Mouse (Mus musculus) midbrain, embryonic 15.5 days (tissue): ENCODE measurements at regions not wholly inside any gene's neighbourhood (a gene's known extent, or its start where the extent isn't known, plus 50 kb on each side); places are given as distances from the start of the nearest gene placed in this dataset.

Experiments
- ATAC-seq: fragments of 200-750 bp; cut with Nextera tagmentation; replicated peaks from 2 replicates; pipeline ENCODE4 v1.8.0; 2017; ENCODE audit warnings: moderate TSS enrichment
- H3K27ac ChIP-seq: fragments of 300-500 bp; sonication (generic); 2 replicates; pipeline ENCODE4 v1.5.1; 2015; ENCODE audit warnings: mild to moderate bottlenecking, inconsistent platforms
- H3K27me3 ChIP-seq: fragments of 300-500 bp; sonication (generic); replicated peaks from 2 replicates; pipeline ENCODE4 v1.6.1; 2015; ENCODE audit warnings: inconsistent platforms
- H3K36me3 ChIP-seq: fragments of 300-500 bp; sonication (generic); replicated peaks from 2 replicates; pipeline ENCODE4 v1.6.1; 2015; ENCODE audit warnings: inconsistent platforms
- H3K4me1 ChIP-seq: fragments of 300-500 bp; sonication (generic); 2 replicates; pipeline ENCODE4 v1.6.1; 2015; ENCODE audit warnings: inconsistent platforms
- H3K4me2 ChIP-seq: fragments of 300-500 bp; sonication (generic); 2 replicates; pipeline ENCODE4 v1.6.1; 2015; ENCODE audit warnings: inconsistent platforms, mild to moderate bottlenecking, moderate library complexity
- H3K4me3 ChIP-seq: fragments of 300-500 bp; sonication (generic); 2 replicates; pipeline ENCODE4 v1.5.1; 2015; ENCODE audit warnings: mild to moderate bottlenecking, inconsistent platforms
- H3K9ac ChIP-seq: fragments of 300-500 bp; sonication (generic); 2 replicates; pipeline ENCODE4 v1.6.1; 2015; ENCODE audit warnings: mild to moderate bottlenecking, inconsistent platforms
- H3K9me3 ChIP-seq: fragments of 300-500 bp; sonication (generic); 2 replicates; pipeline ENCODE4 v1.6.1; 2016; ENCODE audit warnings: inconsistent platforms
- WGBS: fragments of 180-500 bp; shearing (Covaris S2); methylation state at CpG from one replicate; pipeline ENCODE4 v1.1.7; 2015; ENCODE audit warnings: mixed read lengths; 5-methylcytosine and 5-hydroxymethylcytosine counted together

DNA sequence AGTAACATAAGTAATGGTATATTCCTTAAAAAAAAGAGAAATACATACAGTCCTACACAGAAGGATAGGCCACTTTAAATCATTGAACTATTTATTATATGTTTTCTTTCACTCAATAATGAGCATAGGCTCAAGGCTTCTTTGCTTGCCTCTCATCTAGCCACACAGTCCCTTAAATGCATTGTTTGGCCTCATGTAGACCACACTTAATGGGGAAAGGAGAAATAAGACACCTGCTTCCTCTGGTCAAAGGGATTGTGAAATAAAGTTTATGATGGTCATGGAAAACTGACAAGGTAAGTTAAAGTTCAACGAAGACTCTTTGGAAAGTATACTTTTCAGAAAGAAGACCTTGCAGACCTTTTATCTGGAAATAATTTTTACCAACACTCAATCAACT, 108.4 kb upstream of the Oxgr1 start:
- ATAC-seq: no peak
- no peak overlapping the region for H3K4me3 ChIP-seq
- no peaks in the 10 kb centered on the region for H3K9me3 ChIP-seq
- H3K4me2 ChIP-seq: no peak overlapping the region
- no peaks in the 10 kb centered on the region for H3K36me3 ChIP-seq
- no peak overlapping the region for H3K27ac ChIP-seq
- H3K4me1 ChIP-seq: peaks cover 13% of the 10 kb centered on the region
- no peaks in the 10 kb centered on the region; the same call in 1 of the 2 replicates for H3K27me3 ChIP-seq
- 92% methylated on average over 1 of the region's 1 CpGs for WGBS
- no peak overlapping the region for H3K9ac ChIP-seq

DNA sequence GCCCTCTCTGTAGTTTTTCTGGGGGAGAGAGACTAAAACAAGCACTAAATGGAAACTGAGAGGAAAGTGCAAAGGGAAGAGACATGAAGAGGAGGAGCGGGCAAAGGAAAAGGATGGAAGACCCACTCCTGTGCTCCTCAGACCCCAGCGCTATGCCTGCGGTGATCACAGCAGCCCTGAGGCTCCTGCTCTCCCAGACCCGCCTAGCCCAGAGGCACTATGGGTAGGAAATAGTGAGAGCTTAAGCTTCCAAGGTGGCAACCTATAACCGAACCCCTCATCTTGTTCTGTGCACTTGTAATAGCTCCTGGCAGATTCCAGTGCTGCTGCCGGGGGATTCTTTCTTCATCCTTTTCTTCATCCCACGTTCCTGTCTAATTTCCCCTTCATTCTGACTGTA, 112.2 kb upstream of the Oxgr1 start:
- no peak for ATAC-seq
- H3K27ac ChIP-seq: no peak overlapping the region
- no peak overlapping the region for H3K9ac ChIP-seq
- H3K4me3 ChIP-seq: no peak overlapping the region
- no peaks in the 10 kb centered on the region for H3K9me3 ChIP-seq
- no peaks in the 10 kb centered on the region; the same call in 1 of the 2 replicates for H3K27me3 ChIP-seq
- 35% methylated on average over 7 of the region's 7 CpGs for WGBS
- H3K4me1 ChIP-seq: peaks cover 20% of the 10 kb centered on the region
- H3K36me3 ChIP-seq: no peaks in the 10 kb centered on the region
- peak overlapping the region; percentile 33; the same call in 1 of the 2 replicates for H3K4me2 ChIP-seq

DNA sequence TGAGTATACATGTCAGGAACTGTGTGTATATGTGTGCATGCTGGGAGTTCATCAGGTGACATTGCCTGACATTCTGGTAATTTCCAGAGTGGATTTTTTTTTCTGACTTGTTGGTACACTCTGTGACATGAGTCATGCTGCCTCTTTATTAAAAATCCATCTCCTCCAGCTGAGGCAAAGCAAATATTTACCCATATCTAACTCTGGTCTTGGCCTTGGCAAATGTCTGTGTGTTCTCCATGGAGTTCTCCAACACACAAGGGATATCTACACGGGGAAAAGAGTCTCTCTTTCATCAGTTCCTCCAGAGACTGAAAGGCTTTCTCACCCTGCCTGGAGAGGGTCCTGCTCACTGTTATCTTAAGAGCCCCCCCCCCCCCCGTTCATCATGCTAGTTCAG, 111.3 kb upstream of the Mbnl2 start:
- H3K9me3 ChIP-seq: no peaks in the 10 kb centered on the region
- H3K36me3 ChIP-seq: no peaks in the 10 kb centered on the region
- no peak overlapping the region for H3K4me3 ChIP-seq
- no peak overlapping the region for H3K27ac ChIP-seq
- no peak for ATAC-seq
- WGBS: 82% methylated on average over 2 of the region's 2 CpGs
- H3K9ac ChIP-seq: no peak overlapping the region
- H3K27me3 ChIP-seq: no peaks in the 10 kb centered on the region
- H3K4me2 ChIP-seq: no peak overlapping the region
- no peaks in the 10 kb centered on the region for H3K4me1 ChIP-seq

DNA sequence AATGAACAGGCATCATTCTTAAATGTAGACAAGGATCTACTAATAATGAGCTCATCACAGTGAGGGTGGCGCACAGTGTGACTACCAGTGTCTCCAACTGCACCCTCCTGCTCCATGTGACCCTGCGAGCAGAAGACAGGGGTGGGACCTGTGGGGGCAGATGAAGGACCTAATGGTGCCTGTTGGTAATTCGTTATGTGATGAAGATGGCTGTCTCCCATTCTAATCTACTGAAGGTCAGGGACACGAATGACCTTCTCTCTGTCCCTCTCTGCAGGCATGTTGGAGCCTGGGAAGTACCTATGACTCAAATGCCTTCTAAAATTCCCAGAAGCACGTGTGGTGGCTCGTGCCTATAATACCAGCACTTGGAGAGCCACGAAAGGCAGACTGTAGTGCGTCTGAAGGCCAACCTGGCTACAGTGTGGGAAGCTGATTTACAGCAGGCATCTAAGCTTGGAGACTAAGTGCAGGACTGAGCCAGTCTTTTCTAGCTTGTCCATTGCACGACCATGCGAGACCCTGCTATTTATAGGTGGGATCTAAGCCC, 109.9 kb upstream of the Mbnl2 start:
- no peaks in the 10 kb centered on the region for H3K27me3 ChIP-seq
- H3K9me3 ChIP-seq: no peaks in the 10 kb centered on the region
- H3K9ac ChIP-seq: no peak overlapping the region
- H3K27ac ChIP-seq: no peak overlapping the region
- WGBS: 92% methylated on average over 10 of the region's 10 CpGs
- H3K4me1 ChIP-seq: no peaks in the 10 kb centered on the region
- H3K4me2 ChIP-seq: no peak overlapping the region
- no peak for ATAC-seq
- H3K36me3 ChIP-seq: no peaks in the 10 kb centered on the region
- no peak overlapping the region for H3K4me3 ChIP-seq

DNA sequence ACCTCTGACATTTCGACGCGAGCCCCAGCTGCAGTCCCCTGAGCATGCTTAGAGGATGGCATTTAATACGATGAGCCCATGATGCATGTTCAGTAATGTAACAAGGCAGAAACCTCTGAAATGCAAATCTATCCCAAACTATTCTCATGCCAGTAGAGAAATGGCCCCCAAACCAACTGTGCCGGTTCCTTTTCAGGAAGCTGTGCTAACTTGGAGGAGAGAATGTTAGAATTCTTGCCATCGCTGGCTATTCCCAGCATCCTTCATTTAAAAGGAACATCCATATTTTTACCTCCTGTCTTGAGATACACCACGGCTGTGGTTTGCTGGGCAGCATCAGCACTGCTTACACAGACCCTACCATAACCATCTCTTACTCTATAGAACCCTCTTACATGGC, 104.7 kb upstream of the Mbnl2 start:
- no peak for ATAC-seq
- WGBS: 85% methylated on average over 7 of the region's 7 CpGs
- no peaks in the 10 kb centered on the region for H3K9me3 ChIP-seq

DNA sequence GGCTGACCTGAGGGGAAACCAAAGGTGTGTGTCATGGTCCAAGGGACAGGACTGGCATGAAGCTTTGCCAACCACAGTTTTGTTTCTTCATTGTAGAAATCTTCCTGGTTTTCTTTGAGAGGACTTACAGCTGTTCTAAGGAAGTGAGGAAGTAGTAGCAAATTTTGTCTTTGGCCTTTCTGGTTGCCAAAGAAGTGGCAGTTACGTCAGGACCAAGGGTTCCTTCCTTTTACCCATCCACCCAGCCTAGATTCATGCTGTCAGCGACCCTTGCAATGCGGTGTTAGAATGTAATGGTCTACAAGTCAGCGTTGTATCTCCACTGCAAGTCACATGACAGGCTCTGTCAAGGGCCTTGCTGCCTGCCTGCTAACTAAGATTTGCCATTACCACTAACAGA, 103.4 kb upstream of the Mbnl2 start:
- H3K9me3 ChIP-seq: no peaks in the 10 kb centered on the region
- H3K27me3 ChIP-seq: no peaks in the 10 kb centered on the region
- H3K4me2 ChIP-seq: no peak overlapping the region
- H3K4me1 ChIP-seq: no peaks in the 10 kb centered on the region
- WGBS: 89% methylated on average over 4 of the region's 4 CpGs
- ATAC-seq: no peak
- no peak overlapping the region for H3K27ac ChIP-seq
- no peaks in the 10 kb centered on the region for H3K36me3 ChIP-seq
- H3K9ac ChIP-seq: no peak overlapping the region
- no peak overlapping the region for H3K4me3 ChIP-seq

More for the DNA sequence above, 104.7 kb upstream of the Mbnl2 start:
- no peak overlapping the region for H3K4me2 ChIP-seq
- no peaks in the 10 kb centered on the region for H3K36me3 ChIP-seq
- H3K27ac ChIP-seq: no peak overlapping the region
- H3K9ac ChIP-seq: no peak overlapping the region
- H3K4me1 ChIP-seq: no peaks in the 10 kb centered on the region
- H3K4me3 ChIP-seq: no peak overlapping the region
- no peaks in the 10 kb centered on the region for H3K27me3 ChIP-seq

DNA sequence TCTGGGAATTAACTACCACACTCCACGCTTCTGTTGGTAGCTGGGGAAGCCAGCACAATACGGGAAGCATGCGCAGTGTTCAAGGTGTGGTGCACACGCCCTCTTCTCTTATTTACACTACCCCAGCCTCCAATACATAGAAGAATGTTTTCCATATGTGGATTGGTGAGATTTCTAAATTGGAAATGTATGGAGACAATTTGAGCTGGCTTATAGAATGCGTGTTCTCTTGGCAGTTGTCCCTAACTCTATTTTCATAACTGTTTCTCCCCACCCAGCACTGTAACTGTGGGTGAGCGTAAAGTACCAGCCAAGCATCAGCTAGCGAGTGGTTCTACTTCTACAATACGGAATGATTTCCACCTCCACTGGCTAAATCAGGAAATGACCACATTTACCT, 102.6 kb upstream of the Mbnl2 start:
- no peak overlapping the region for H3K27ac ChIP-seq
- H3K27me3 ChIP-seq: no peaks in the 10 kb centered on the region
- no peak overlapping the region for H3K4me2 ChIP-seq
- H3K9me3 ChIP-seq: no peaks in the 10 kb centered on the region
- no peaks in the 10 kb centered on the region for H3K4me1 ChIP-seq
- 91% methylated on average over 8 of the region's 8 CpGs for WGBS
- H3K36me3 ChIP-seq: no peaks in the 10 kb centered on the region
- ATAC-seq: no peak
- no peak overlapping the region for H3K9ac ChIP-seq
- no peak overlapping the region for H3K4me3 ChIP-seq

DNA sequence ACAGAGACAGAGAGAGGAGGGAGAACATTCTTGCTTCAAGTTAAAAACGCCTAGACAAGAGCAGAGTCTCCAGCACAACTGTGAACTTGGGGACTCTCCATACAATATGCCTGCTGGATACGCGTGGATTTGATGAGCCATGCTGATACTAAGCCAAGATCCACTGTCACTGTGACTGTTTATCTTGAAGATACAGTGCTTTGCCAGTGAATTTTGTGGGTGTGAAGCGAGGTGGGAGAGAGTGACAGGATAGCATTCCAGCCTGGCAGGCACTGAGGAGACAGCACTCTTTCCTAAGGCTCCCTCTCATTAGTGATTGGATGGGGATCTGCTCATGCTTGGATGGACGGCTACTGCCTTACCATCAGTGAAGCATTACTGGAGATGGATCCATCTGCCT, 100.9 kb upstream of the Mbnl2 start:
- 81% methylated on average over 5 of the region's 5 CpGs for WGBS
- no peaks in the 10 kb centered on the region for H3K27me3 ChIP-seq
- ATAC-seq: no peak

DNA sequence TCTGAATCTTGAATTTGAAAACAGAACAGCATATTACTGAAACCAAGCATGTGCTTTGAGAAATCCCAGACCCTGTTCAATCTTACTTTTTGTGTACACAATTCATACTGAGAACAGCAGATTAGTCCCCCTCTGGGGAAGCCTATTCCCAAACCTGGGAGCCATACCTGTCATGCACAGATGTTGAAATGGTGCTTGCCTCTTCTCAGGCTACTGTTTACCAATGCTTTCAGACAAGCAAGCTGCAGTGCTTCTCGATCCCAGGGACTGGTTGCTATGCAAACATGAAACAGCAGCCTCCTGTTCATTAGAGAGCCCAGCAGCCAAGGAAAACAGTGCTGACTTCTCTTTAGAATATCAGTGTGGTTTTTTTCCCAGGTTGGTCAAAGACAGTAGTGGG, 80.3 kb upstream of the Mbnl2 start:
- H3K27me3 ChIP-seq: no peaks in the 10 kb centered on the region
- WGBS: 38% methylated on average over 1 of the region's 1 CpGs

More for the DNA sequence above, 100.9 kb upstream of the Mbnl2 start:
- no peak overlapping the region for H3K4me2 ChIP-seq
- no peak overlapping the region for H3K27ac ChIP-seq
- no peaks in the 10 kb centered on the region for H3K36me3 ChIP-seq
- H3K4me3 ChIP-seq: no peak overlapping the region
- no peaks in the 10 kb centered on the region for H3K4me1 ChIP-seq
- no peak overlapping the region for H3K9ac ChIP-seq
- H3K9me3 ChIP-seq: no peaks in the 10 kb centered on the region

DNA sequence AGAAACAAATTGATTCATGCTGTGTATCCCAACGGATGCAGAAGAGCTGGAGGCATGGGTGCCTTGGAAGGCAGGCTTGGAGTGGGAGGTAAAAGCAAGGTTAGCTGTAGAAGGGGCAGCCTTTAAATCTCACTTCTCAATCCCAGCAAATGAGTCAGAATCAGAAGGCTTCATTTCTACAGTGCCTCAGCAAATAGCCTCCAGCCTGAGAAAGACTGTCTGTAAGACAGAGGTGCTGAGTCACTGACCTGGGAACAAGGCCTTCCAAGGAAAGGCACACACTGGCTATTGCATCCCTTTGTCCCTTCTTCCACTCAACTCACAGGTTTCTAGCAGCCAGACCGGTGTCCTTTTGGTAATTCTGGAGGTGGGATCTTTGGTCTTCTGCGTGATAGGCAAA, 63.7 kb upstream of the Mbnl2 start:
- H3K9me3 ChIP-seq: no peaks in the 10 kb centered on the region
- ATAC-seq: no peak
- 86% methylated on average over 3 of the region's 3 CpGs for WGBS

More for the DNA sequence above, 80.3 kb upstream of the Mbnl2 start:
- H3K4me1 ChIP-seq: no peaks in the 10 kb centered on the region
- no peak for ATAC-seq
- no peak overlapping the region for H3K4me3 ChIP-seq
- no peak overlapping the region for H3K9ac ChIP-seq
- H3K27ac ChIP-seq: no peak overlapping the region
- no peak overlapping the region for H3K4me2 ChIP-seq
- no peaks in the 10 kb centered on the region for H3K36me3 ChIP-seq
- H3K9me3 ChIP-seq: no peaks in the 10 kb centered on the region

DNA sequence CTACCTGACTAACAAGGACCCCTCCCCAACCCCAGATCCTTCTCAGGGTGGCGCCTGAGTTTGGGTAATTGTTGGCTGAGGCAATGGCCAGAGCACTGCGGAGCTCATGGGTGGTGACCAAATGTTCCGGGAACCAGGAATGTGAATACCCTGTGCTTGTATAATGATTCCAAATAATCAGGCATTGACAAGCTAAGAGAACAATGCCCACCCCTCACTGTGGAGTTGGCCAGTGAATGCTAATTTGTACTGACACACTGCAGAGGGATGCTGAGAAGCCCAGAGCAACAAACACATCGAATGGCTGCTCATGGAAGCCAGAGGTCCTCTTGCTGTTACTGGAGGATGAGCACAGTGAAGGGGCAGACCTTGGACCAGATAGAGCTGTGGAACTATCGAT, 62.8 kb upstream of the Mbnl2 start:
- Histone ChIP-seq H3K4me3 (no peak overlapping the region), H3K36me3 (no peaks in the 10 kb centered on the region), H3K27ac (no peak overlapping the region), H3K9ac (no peak overlapping the region), H3K9me3 (no peaks in the 10 kb centered on the region), H3K4me1 (no peaks in the 10 kb centered on the region), H3K27me3 (no peaks in the 10 kb centered on the region), H3K4me2 (no peak overlapping the region)
- 58% methylated on average over 5 of the region's 5 CpGs for WGBS
- no peak for ATAC-seq

More for the DNA sequence above, 63.7 kb upstream of the Mbnl2 start:
- H3K4me3 ChIP-seq: no peak overlapping the region
- H3K36me3 ChIP-seq: no peaks in the 10 kb centered on the region
- H3K9ac ChIP-seq: no peak overlapping the region
- H3K27me3 ChIP-seq: no peaks in the 10 kb centered on the region
- H3K27ac ChIP-seq: no peak overlapping the region
- H3K4me2 ChIP-seq: no peak overlapping the region
- H3K4me1 ChIP-seq: no peaks in the 10 kb centered on the region

DNA sequence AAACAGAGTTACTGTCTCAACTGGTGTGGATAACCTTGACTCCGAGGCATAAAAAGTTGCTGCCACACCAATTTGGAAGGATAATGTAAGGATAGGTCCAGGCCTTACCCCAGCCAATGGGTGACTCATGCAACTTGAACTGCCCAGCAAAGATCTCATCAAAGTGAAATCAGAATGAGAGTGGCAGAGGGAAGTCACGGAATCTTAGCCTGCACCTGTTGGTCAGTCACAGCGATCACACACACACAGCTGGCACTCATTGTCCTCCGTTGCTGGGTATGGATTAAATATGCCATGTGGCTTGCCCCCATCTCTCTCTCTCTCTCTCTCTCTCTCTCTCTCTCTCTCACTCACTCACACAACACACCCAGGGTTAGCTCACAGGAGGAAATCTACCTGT, 56.2 kb upstream of the Mbnl2 start:
- Histone ChIP-seq H3K4me1 (0 out of 2 replicates have a peak, but pooled peaks cover 4% of the 10 kb centered on the region), H3K4me2 (no peak overlapping the region), H3K4me3 (no peak overlapping the region), H3K9me3 (no peaks in the 10 kb centered on the region), H3K9ac (no peak overlapping the region), H3K27ac (no peak overlapping the region), H3K36me3 (no peaks in the 10 kb centered on the region), H3K27me3 (no peaks in the 10 kb centered on the region)
- ATAC-seq: no peak
- WGBS: 88% methylated on average over 4 of the region's 4 CpGs

DNA sequence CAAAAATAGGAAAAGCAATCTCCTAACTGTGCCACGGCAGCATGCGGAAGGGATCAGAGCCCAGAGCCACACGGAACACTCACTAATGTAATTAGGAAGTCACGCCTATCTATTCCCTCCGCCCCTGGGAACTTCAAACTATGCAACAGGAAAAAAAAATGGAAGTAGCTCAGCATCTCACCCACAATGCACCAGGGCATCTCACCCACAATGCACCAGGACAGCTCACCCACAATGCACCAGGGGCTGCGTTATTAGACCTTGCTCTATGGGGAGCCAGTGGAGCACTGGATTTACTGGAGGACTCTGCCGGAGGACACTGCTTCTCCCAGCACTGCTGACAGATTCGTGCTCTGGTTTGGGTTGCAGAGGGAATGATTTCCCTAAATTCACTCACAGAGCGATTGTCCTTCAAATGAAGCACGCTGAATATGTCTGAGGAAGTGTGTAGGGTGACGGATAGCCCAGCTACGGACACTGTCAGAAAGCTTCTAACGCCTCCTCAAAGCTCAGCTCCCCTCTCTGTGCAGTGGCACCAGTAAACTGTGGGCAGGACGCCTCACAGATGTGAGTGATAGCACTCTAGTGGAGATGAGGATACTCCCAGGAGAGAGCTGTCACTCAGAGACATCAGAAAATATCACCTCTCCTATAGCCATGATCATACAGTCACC, 51.8 kb upstream of the Mbnl2 start:
- no peak for ATAC-seq

More for the DNA sequence above, 51.8 kb upstream of the Mbnl2 start:
- no peaks in the 10 kb centered on the region for H3K9me3 ChIP-seq
- no peaks in the 10 kb centered on the region for H3K36me3 ChIP-seq
- H3K4me1 ChIP-seq: 0 out of 2 replicates have a peak, but pooled peaks cover 4% of the 10 kb centered on the region
- H3K9ac ChIP-seq: no peak overlapping the region
- H3K27ac ChIP-seq: no peak overlapping the region
- no peaks in the 10 kb centered on the region for H3K27me3 ChIP-seq
- 69% methylated on average over 14 of the region's 14 CpGs for WGBS
- no peak overlapping the region for H3K4me2 ChIP-seq
- H3K4me3 ChIP-seq: no peak overlapping the region
